ENCODE assay signal across 1 mouse cellular context in genomic region chr4:43657146-43657545, GRCm38 (mm10).
TF ChIP-seq lines count a peak whose summit lies in the region.

No protein-coding gene starts in this region.

TF ChIP-seq in MEL, 35 proteins besides CTCF, POLR2A, EP300 and RAD21:
- TF ChIP-seq TCF12 (IDR thresholded peaks at IDR 0.05; ENCODE audit: low read depth, low read length) (no peak), USF1 (IDR thresholded peaks at IDR 0.05; ENCODE audit: low read depth, low read length) (no peak), POLR2AphosphoS2 (IDR thresholded peaks at IDR 0.05; ENCODE audit: low read length) (no peak), GATA1 (IDR thresholded peaks at IDR 0.05; ENCODE audit: low read depth, low read length) (no peak), ZMIZ1 (IDR thresholded peaks at IDR 0.05; ENCODE audit: low read depth, low read length) (no peak), MAFK (IDR thresholded peaks at IDR 0.05; ENCODE audit: borderline replicate concordance, low read depth, low read length) (no peak), TBP (IDR thresholded peaks at IDR 0.05; ENCODE audit: low read depth, low read length) (no peak), BHLHE40 (IDR thresholded peaks at IDR 0.05; ENCODE audit: borderline replicate concordance, low read depth, low read length) (no peak), SIN3A (IDR thresholded peaks at IDR 0.05; ENCODE audit: low read length) (no peak), NRF1 (IDR thresholded peaks at IDR 0.05; ENCODE audit: insufficient read depth, low read depth, low read length, poor library complexity, severe bottlenecking) (no peak), JUND (IDR thresholded peaks at IDR 0.05; ENCODE audit: low read depth, low read length) (no peak), ELF1 (IDR thresholded peaks at IDR 0.05; ENCODE audit: low read depth, low read length) (no peak), E2F4 (IDR thresholded peaks at IDR 0.05; ENCODE audit: borderline replicate concordance, low read depth, low read length) (no peak), ETS1 (IDR thresholded peaks at IDR 0.05; ENCODE audit: low read depth, low read length) (no peak), ZC3H11A (IDR thresholded peaks at IDR 0.05; ENCODE audit: low read depth, low read length) (no peak), MAZ (IDR thresholded peaks at IDR 0.05; ENCODE audit: low read depth, low read length) (no peak)
TF ChIP-seq in MEL: peak in this region for 0.
